Mouse (Mus musculus) olfactory bulb, adult 2 months (tissue): Measurements from ENCODE around the gene Thrb.

Experiments
- CTCF ChIP-seq: fragments of 200-500 bp; IDR thresholded peaks from 2 replicates; pipeline ENCODE4 v1.5.1; 2012; ENCODE audit warnings: low read depth, mild to moderate bottlenecking, low read length, moderate library complexity; ENCODE audit not compliant: insufficient read depth
- POLR2A ChIP-seq: fragments of 200-500 bp; IDR thresholded peaks from 2 replicates; pipeline ENCODE4 v1.6.1; 2012; ENCODE audit warnings: mild to moderate bottlenecking, low read depth, low read length, moderate library complexity; ENCODE audit not compliant: insufficient read depth

GRCm38 (mm10) chr14:18031941-18032340 lies 371.9 kb downstream of the Thrb start:
- TF ChIP-seq CTCF (no peak), POLR2A (no peak)
